9 mouse cellular contexts compared by ENCODE assay signal in the genomic region with DNA sequence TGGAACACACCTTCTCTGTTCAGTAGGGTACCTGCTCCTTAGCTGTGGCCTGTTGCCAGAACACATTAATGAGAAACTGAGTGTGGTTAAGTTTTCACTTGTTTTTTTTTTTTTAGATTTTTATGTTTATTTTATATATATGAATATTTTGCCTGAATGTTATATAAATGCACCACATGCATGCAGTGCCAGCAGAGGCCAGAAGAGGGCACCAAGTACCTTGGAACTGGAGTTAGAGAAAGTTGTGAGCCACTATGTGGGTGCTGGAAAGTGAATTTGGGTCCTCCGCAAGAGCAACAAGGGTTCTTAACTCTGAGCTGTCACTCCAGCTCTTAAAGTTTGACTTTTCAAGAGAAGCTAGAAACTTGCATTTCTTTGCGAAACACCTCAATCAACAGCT. TPM values are rescaled to one million over a fixed set of nuclear protein-coding genes. Genes with fewer than 3 reads are reported as not detected.
DNase-seq lines count a peak whose midpoint lies in the region; ATAC-seq lines count a peak whose summit lies in the region.
"Had no signal": no experiment of that assay in that cellular context is flagged by ENCODE, and none has a peak within 500 bp of the region (broad histone marks: within the 10 kb centered on the region; RNA-seq: fewer than 3 reads in every experiment).

No protein-coding gene starts in this region.

- peak; percentile 4 to 77 for DNase-seq in heart, adult 18-20 months
- DNase-seq in heart, postnatal 25 days (ENCODE audit: low spot score), result no peak
- DNase-seq in 416B (ENCODE audit: low read depth) (peak; percentile 46), ZHBTc4 (ENCODE audit: low read depth, low spot score) (peak; percentile 42)
- DNase-seq in embryonic facial prominence, embryonic 11.5 days (ENCODE audit: low spot score), result peak; percentile 9
- DNase-seq in left cerebral cortex, postnatal 4 days, result peak; percentile 2
- DNase-seq in spleen, adult 12 weeks (ENCODE audit: low spot score), result peak; percentile 7

- intact Hi-C loops in heart, postnatal 25 days (cut with DNase I), result no loop called here
- intact Hi-C loops in left cerebral cortex, postnatal 4 days (cut with DNase I), result no loop called here

- H3K27ac ChIP-seq in embryonic facial prominence, embryonic 11.5 days (replicated peaks; ENCODE audit: low read depth, low read length), result no peak overlapping the region

- no peaks in the 10 kb centered on the region for H3K4me1 ChIP-seq in embryonic facial prominence, embryonic 11.5 days (ENCODE audit: control insufficient read depth, insufficient read depth, low read length)

- no peak overlapping the region for H3K4me3 ChIP-seq in embryonic facial prominence, embryonic 11.5 days (ENCODE audit: low read depth, low read length)

- no peak overlapping the region for H3K4me2 ChIP-seq in embryonic facial prominence, embryonic 11.5 days (ENCODE audit: low read depth, low read length)

- H3K9me3 ChIP-seq in embryonic facial prominence, embryonic 11.5 days (replicated peaks; ENCODE audit: control insufficient read depth, low read length), result no peaks in the 10 kb centered on the region

- no peaks in the 10 kb centered on the region for H3K36me3 ChIP-seq in embryonic facial prominence, embryonic 11.5 days (replicated peaks; ENCODE audit: control insufficient read depth, insufficient read depth, low read depth, low read length)

- WGBS in embryonic facial prominence, embryonic 11.5 days, result 90% methylated on average over 2 of the region's 2 CpGs

- H3K9ac ChIP-seq in embryonic facial prominence, embryonic 11.5 days (replicated peaks; ENCODE audit: low read length), result no peak overlapping the region

- no peak for ATAC-seq in embryonic facial prominence, embryonic 11.5 days (replicated peaks; ENCODE audit: insufficient number of reproducible peaks, low FRiP score, low TSS enrichment, low read depth)
- no peak for ATAC-seq in erythroid progenitor cell, adult 5-6 weeks (replicated peaks; ENCODE audit: low FRiP score, poor library complexity, severe bottlenecking)

- no peaks in the 10 kb centered on the region for H3K27me3 ChIP-seq in embryonic facial prominence, embryonic 11.5 days (ENCODE audit: control insufficient read depth, insufficient read depth, low read length)

RNA-seq across cellular contexts. Expression of a gene that starts 20.9 kb away (rescaled TPM):
- total RNA-seq in heart, adult 18-20 months (2021), result 1 to 10 TPM; 2.4 to 3.5 TPM
- total RNA-seq in heart, postnatal 25 days (2021), result 1 to 10 TPM; 1.4 to 3.1 TPM
- 23.4 and 26.0 TPM in 2 replicates for polyA plus RNA-seq in embryonic facial prominence, embryonic 11.5 days (2014; fragmentation: Nextera tagmentation; extraction: Ambion mirVana)
- 10 to 100 TPM; 29.3 to 31.0 TPM for total RNA-seq in left cerebral cortex, postnatal 4 days (2021)
- total RNA-seq in erythroid progenitor cell, adult 5-6 weeks (2015; ENCODE audit: low replicate concordance), result 1.4 and 21.8 TPM in 2 replicates
- 8.8 TPM in 1 of 2 replicates, not detected in the other for total RNA-seq in erythroid progenitor cell, adult 5-6 weeks (2017; ENCODE audit: low replicate concordance)

RNA-seq across cellular contexts. Expression of a gene that starts 30.2 kb away (rescaled TPM):
- not detected for total RNA-seq in heart, adult 18-20 months (2021)
- not detected for total RNA-seq in heart, postnatal 25 days (2021)
- polyA plus RNA-seq in embryonic facial prominence, embryonic 11.5 days (2014; fragmentation: Nextera tagmentation; extraction: Ambion mirVana), result not detected in 2 replicates
- not detected for total RNA-seq in left cerebral cortex, postnatal 4 days (2021)
- not detected in 2 replicates for total RNA-seq in erythroid progenitor cell, adult 5-6 weeks (2015; ENCODE audit: low replicate concordance)
- not detected in 2 replicates for total RNA-seq in erythroid progenitor cell, adult 5-6 weeks (2017; ENCODE audit: low replicate concordance)
- polyA plus RNA-seq: heart, embryonic 16.5 days had no signal

RNA-seq across cellular contexts. Expression of a gene that starts 49.8 kb away (rescaled TPM):
- total RNA-seq in heart, adult 18-20 months (2021), result 1 to 10 TPM; 3.3 to 4.8 TPM
- 1 to 10 TPM; 4.4 to 5.5 TPM for total RNA-seq in heart, postnatal 25 days (2021)
- 21.6 and 25.2 TPM in 2 replicates for polyA plus RNA-seq in embryonic facial prominence, embryonic 11.5 days (2014; fragmentation: Nextera tagmentation; extraction: Ambion mirVana)
- 10 to 100 TPM; 36.9 to 37.4 TPM for total RNA-seq in left cerebral cortex, postnatal 4 days (2021)
- total RNA-seq in erythroid progenitor cell, adult 5-6 weeks (2015; ENCODE audit: low replicate concordance), result 8.3 and 13.4 TPM in 2 replicates
- 2.8 and 4.0 TPM in 2 replicates for total RNA-seq in erythroid progenitor cell, adult 5-6 weeks (2017; ENCODE audit: low replicate concordance)

RNA-seq across cellular contexts. Expression of a gene that starts 50.7 kb away (rescaled TPM):
- total RNA-seq in heart, adult 18-20 months (2021), result 1 to 10 TPM; 1.6 to 2.2 TPM
- total RNA-seq in heart, postnatal 25 days (2021), result 1 to 10 TPM; 1.2 to 1.7 TPM
- 24.1 and 29.2 TPM in 2 replicates for polyA plus RNA-seq in embryonic facial prominence, embryonic 11.5 days (2014; fragmentation: Nextera tagmentation; extraction: Ambion mirVana)
- total RNA-seq in left cerebral cortex, postnatal 4 days (2021), result 1 to 10 TPM; 7.9 to 8.5 TPM
- 22.0 and 41.1 TPM in 2 replicates for total RNA-seq in erythroid progenitor cell, adult 5-6 weeks (2015; ENCODE audit: low replicate concordance)
- total RNA-seq in erythroid progenitor cell, adult 5-6 weeks (2017; ENCODE audit: low replicate concordance), result 19.8 and 28.5 TPM in 2 replicates
